Mouse (Mus musculus) T-helper 2 cell (primary cell): ENCODE measurements around the gene Mpzl1.

ENCODE experiments used
- in situ Hi-C: fragments of 300-600 bp; cut with MboI, MseI; formaldehyde crosslinking; loops from one replicate; pipeline ENCODE4 v1.15.1; 2025; ENCODE audit warnings: high pct_unique_total_duplicates

Mpzl1 gene

DNA sequence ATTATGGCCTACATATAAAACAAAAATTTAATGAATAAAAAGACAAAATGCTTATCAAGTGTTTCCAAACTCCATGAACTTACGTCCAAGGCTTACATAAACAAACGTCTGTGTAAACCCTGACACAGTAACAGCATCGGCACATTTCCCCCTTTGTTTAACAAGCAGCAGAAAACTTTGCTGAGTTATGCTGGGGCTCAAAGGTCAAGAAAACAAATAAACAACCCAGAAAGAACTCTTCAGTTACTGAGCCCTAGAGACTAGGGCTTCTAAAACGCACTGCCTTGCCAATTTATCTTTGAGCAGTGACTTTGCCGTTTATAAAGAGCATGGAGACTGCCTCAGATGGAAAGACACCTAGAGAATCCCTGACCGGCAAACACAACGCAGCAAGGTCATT is 17.7 kb downstream of the Mpzl1 start:
- in situ Hi-C loops: no loop called here

DNA sequence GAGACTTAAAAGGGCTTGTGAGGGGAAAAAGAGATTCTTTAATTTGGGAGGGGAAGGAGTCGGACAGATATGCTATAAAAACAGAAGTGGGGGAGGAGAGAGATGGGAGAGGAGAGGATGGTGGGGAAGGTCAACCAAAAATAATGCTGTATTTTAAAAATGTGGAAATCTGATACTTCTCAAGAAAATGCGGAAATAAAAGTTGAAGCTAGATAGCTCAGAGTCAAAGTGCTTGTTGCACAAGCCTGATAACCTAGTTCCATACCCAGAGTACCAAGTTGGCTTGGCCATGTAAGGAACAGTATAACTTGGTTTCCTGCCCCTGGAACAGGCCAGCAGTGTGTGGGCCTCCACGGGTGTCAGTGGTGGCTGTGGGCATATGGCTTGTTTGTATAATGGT is 19.5 kb downstream of the Mpzl1 start:
- in situ Hi-C loops: no loop called here

DNA sequence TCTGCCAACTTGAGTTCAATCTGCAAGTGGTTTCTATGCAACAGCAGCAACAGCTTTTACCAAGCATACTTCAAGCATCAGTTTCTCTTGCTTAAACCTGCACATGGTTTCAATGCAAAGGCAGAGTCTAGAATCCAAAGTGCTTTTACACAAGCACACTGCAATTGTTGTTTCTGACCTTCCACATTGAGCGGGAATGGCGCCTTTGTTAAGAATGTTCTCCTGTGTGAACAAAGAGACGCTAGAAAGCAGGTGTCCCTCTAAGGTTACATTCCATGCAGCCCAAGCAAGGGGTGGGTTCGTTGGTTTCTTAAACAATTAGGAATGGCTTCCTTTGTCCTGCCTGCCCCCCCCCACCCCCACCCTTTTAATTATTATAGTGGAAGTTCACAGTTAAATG is 20.4 kb downstream of the Mpzl1 start:
- in situ Hi-C loops: no loop called here

DNA sequence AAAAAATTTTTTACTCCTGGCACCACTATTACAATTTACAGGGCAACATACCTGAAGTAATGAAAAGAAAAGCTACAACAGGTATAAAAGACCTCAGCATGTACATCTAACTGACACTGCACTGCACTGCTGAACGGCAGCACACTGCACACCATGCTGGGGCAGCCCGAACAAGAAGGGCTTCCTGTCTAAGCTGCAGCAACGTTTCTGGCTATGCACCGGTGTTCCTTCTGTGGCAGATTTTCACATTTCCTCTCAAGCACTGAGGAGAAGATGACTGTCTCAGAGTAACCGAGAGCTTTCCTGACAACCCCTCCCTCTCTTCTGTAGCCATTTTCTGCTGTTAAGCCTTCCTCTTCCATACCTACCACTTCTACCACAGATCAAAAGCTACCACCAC is 21.6 kb downstream of the Mpzl1 start:
- in situ Hi-C loops: no loop called here

DNA sequence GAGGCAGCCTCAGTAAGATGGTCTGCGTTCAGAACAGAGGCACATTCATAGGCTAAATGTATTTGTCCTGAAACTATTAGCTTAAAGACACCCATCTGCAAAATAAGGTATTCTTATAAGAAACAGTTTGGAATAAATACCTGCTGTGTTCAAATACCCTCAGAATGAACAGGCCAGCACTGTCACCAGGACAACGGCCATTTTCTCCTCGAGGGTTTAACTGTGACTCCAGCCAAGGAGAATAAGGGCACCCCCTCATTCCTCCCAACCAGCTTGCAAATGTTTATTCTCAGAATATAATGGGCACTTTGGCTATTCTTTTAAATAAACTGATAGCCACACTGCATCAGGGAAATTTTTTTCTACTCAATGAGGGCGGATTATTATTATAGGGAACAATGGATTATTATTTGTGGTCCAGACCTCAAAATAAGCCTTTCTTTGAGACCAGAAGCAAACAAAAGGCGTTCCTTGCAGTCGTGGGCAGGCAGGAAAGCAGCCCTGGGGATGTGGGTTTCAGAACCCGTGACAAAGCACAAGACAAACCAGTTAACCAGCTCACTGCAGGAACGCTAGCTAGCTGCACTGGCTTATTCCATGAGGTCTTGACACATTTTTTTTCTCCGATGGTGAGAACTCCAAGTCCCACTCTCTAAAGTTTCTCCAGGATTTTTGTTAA is 23.9 kb downstream of the Mpzl1 start:
- in situ Hi-C loops: no loop called here

DNA sequence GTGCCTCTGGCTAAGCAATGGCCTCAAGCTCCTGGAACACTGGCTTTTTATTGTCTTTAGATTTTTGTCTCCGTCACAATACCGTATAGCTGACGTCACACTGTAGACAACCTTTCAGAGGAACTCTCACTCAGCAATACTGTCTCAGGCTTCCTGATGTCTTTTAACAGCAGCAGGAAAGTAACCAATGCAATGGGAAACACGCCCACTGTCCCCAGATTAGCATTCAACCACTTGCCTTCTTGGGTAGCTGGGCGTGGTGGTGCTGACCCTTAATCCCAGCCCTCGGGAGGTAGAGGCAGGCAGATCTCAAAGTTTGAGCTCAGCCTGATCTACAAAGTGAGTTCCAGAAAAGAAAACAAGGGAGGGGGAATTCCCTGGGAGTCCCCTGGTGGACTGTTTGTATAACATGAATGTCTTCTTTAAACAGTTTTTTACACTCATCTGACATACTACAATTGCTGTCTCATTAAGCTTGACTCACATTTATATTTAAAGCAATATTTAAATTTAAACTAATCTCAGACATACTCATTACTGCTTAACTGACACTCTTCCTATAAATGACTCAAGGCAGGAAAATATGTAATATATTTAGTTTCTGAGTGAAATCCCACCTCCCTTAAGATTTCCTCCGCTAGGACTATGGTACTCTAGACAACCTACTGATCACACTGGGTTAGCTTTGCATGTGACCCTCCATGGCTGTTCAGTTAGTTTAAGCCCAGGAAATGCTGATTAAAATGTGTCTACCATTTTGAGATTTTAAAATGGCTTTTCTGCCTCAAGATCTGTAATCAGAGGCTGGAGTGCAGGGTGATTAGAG is 24.6 kb downstream of the Mpzl1 start:
- in situ Hi-C loops: no loop called here

DNA sequence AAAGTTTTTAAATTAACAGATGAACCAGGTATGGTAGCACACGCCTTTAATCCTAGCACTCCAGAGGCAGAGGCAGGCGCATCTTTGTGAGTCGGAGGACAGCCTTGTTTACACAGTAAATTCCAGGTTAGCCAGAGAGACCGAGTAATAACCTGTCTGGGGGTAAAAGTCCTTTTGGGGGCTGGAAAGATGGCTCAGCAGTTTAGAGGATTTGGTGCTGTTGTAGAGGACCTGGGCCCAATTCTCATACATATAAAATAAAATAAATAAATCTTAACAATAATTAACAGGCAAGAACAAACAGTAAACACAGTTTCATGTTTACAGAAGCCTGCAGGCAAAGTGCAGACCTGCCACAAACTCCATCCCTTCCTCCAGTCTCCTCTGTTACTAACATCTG is 25.4 kb downstream of the Mpzl1 start:
- in situ Hi-C loops: no loop called here

DNA sequence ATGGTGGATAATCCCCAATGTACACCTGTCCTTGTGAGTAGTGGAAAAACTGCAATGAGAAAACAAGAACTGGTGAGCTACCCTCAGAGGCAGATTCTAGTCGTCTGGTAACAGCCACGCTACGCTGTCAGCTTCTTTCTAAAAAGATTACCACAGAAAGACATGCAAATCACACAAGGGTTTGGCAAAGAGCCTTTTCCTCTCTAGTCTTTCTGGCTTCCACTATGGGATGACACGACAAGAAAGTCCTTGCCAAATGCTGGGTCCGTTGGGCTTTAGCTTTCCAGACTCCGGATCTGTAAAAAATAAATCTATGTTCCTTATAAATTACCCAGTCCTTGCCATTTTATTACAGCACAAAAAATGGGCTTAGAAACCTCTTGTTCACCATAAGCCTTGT is 28.6 kb downstream of the Mpzl1 start:
- in situ Hi-C loops: no loop called here

DNA sequence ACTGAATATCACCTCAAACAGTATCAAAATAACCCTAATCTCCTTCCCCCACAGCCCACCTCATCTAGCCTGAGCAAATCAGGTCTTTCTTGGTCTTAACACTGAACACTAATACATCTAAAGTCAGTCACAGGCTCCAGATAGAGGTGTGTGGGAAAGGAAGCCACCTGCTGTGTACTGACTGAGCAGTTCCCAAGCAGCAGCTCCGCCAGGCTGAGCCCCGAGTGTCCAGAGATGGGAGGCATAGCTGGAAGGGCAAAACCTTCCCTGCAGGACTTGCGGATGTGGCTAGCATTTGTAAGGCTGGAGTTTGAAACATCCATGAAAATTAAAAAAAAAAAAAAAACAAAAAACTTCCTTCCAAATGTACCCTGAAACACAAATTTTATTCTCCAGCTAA is 29.2 kb downstream of the Mpzl1 start:
- in situ Hi-C loops: no loop called here

DNA sequence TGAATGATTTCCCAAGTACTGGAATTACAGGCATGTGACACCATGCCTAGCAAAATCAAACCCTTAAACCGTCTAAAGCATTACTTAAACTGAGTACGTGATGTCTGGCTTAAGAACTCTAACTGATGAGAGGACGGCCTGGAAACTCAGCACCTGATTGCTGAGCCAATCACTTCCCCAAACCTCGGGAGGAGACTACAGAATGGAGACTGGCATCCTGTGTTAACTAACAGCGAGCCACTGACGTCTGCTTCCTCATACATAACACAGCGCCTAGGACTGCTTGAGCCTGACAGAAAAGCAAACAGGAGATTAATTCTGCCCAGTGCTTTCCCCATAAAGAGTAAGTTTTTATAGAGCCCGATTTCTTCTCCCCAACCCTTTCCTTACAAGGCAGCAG is 30.1 kb downstream of the Mpzl1 start:
- in situ Hi-C loops: no loop called here

DNA sequence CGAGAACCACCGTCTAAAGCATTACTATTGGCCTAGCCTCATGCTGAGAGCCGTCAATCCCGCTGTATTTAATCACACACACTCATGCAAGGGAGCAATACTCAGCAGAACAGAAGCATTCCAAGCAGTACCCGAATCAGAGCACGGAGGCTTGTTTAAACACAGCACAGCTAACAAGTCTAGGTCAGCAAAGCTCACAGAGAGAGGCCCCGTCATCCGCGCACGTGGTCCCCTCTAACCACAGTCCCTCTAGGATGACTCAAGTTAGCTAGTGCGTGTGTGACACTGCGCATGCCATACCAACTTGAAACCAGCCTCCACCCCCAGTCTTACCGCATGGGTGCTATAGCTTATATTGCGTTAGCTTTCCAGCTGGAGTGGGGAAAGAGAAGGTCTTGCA is 31.1 kb downstream of the Mpzl1 start:
- in situ Hi-C loops: no loop called here

DNA sequence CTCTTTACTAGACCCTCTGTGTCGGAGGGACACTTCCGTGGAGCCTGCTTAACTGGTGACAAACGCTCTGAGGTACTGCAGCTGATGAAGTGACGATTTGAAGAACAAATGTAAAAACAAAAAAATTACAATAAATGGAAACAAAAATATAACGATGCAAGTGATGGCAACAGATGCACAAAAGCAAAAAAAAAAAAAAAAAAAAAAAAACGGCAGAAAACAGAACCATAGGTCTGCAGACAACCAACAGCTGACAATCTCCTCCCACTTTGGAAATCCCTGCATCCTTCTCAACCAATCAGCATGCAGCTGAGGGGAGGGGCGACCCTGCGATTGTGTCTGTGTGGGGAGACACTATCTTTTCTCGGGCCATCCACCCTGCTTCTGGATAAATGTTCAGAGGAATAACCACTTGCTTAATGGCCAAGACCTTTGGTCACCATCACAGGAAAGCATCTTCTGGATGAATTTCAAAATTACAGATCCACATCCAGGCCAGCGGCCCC is 32.5 kb downstream of the Mpzl1 start:
- in situ Hi-C loops: no loop called here

DNA sequence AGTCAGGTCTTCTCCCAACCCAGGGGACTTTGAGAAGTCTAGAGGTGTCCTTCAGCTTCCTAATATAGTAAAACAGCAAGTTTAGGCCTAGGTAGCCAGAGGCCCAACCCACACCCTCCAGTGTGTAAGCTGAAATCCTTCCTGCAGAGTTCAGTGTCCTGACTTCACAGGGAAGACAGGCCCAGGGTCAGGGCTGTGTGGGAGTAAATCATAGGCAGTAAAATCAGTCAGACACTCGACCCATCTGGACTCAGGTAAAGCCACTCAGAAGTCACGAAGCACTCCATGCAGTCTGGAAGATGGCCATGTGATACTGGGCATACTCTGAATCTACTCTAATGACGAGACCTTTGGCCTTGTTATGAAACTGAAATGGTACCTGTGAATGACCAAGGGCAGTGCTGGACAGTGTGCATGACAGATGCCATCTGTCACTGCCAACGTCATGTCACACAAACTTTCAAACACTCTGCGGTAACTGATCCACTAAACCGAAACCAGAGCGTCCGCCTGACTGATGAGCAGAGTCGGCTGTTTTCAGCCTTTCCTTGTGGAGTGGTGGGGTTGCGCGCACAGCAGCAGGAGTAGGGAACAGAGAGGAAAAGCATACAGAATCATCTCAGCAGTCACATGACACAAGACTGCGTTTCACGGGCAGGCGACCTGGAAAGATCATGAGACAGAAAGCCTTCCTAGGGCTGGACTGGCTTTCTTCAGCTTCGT is 39.5 kb downstream of the Mpzl1 start:
- in situ Hi-C loops: no loop called here

DNA sequence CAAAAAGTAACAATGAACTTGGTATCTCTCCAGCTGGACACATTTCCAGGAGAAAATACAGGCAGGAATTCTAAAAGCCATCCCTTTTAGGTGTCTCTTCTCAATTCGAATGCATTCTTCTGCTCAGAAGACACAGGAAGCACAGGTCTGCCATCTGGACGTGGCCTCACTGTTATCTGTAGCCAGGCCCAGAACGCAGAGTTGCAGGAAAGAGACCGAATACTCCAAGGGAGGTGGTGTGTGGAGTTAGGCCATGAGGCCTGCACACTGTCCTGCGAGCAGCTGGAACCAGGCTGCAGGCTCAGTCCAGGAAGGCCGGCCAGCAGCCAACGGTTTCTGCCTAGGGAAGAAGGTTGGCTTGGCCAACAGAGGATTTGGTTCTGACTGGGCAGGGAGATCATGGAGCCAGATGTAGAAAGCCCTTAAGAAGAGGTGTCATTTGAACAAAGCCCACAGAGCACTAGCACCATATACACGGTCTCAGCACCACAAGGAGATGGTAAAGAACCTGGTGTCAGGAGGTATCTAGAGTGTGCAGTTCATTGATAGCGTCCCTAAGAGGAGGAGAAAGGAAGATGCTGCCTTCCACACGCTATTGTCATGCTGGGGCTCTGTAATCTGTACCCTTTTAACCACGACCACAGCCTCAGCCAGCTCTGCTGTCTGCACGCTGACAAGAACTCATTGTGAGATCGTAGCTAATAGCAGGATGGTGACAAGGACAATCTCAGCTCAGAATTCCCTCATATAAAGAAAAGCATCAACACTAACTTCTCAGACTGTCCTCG is 41.8 kb downstream of the Mpzl1 start:
- in situ Hi-C loops: no loop called here

DNA sequence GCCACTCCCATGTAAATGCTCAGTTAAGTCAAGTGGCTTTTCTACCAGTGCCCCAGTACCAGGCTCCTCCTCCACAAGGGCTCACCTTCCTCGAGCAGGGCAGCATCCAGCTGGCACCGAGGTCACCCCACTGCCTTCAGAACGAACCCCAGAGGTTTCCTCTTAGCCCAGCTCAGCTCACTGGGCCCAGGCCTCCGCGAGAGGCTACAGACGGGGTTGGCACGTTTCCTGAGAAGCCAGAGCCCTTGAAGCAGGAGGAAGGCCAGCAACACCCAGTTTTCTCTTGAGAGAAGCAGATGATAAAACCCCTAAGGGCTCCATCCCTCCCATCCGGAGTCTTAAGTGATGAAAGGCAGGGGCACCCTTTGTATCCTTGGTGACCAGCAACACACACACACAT is 43.6 kb downstream of the Mpzl1 start:
- in situ Hi-C loops: no loop called here

DNA sequence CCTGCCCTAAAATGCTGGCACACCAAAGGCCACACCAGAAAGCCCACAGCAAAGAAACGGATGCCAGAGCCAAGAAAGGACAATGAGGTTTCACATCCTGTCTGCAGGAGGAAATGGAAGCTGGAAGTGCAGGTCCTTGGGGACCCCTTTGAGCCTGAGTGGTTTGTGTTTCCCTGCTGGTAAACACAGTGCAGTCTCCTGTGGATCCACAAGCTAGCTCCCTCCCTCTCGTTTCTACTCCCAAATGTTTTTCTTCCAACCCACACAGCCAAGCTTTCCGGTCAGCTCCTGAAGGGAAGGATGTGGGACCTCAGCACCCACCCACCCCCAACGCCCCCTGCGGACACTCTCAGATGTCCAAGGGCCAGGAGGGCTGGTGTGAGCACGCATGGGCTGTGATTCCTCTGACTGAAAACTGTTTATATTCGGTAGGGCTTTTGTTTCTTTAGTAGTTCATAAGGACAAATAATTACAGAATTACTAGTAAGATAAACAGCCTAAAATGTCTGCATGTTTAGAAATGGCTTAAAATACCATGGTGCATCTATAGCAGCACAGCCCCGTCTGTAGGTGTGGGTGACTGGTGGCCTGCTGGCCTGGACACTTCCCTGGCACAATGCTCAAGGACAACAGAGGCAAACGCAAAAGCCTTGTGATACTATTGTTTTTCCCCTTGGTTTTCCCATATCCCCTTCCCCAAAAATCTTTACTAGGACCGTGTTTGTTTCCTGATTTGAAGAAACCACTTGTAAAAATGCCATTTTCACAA is 44.9 kb downstream of the Mpzl1 start:
- in situ Hi-C loops: loop anchor here (10.0 kb wide), 1 partner anchor 145 kb away; no protein-coding TSS in a partner anchor

DNA sequence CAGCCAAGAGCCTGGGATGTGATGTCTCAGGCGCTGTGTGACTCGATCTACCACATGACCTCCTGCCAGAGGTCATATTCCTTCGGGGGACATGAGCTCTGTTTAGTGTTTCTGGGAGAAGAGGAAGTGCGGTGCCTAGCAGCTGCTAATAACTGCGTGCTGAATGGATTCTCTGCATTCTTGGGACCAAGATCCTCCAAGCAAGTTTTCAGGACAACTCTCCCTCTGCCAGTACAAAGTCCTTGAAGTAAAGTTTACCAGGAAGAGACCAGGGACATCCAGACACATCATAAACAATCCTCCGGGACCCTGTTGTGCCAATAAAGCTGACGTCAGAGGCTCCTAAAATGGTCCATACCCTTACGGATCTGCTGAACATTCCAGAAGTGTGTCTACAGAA is 46.5 kb downstream of the Mpzl1 start:
- in situ Hi-C loops: loop anchor here (10.0 kb wide), 1 partner anchor 147 kb away; no protein-coding TSS in a partner anchor

DNA sequence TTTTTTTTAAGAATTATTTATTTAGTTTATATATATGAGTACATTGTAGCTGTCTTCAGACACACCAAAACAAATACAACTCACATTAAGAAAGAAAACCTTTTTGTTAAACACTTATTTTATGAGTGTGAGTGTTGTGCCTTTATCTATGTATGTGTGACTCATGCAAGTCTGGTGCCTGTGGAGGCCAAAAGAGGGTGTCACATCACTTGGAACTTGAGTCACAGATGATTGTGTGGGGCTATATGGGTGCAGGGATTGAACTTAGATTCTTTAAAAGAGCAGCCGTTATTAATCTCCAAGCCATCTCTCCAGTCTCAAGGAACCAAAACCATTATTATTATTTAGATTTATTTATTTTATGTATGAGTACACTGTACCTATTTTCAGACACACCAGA is 48.0 kb downstream of the Mpzl1 start:
- in situ Hi-C loops: loop anchor here (10.0 kb wide), 1 partner anchor 148 kb away; no protein-coding TSS in a partner anchor

DNA sequence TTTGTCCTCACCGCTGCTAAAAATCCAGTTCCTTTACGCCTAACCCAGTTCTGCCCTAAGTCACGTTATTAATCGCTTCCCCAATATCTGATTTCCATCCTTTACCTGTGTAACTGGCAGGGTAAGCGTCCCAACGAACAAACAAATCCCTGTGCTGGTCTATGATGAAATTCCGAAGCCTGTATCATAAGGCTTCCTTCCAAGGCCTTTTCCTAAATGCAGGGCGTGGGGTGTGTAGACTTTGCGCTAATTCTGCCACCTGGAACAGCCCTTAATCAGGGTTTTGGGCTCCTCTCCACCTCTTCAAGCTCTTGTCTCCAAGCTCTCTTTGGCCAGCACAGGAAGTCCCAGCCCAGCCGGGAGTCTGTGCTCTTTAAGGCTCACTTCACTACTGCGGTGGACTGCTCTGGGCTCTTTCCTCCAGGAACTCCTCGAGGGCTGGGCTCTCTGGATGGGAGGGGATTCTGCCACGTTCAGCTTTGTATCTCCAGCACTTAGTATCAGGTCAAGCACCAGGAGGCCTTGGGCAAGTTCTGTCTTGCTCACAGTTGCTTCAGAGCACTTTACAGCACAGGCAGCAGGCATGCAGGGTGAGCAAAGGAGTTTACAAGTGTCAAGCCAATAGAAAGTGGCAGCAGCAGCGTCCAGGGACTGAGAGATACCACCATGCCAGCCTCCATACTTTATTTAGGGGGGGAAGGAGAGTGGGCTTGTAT is 48.8 kb downstream of the Mpzl1 start:
- in situ Hi-C loops: loop anchor here (10.0 kb wide), 1 partner anchor 149 kb away; no protein-coding TSS in a partner anchor
